Mouse (Mus musculus) forebrain, postnatal 0 days (tissue): ENCODE data around the gene Chst10. TPM values are rescaled to one million over a fixed set of nuclear protein-coding genes. Genes with fewer than 3 reads are reported as not detected.

Experiments used
- ATAC-seq: fragments of 200-750 bp; cut with Nextera tagmentation; 2 replicates; pipeline ENCODE4 v1.8.0; 2017; ENCODE audit warnings: mild to moderate bottlenecking, moderate library complexity
- DNase-seq: peaks from one replicate; pipeline ENCODE4 v3.0.0-alpha.2; 2015
- H3K27ac ChIP-seq: fragments of 300-500 bp; sonication (generic); 2 replicates; pipeline ENCODE4 v1.5.1; 2014; ENCODE audit warnings: low read depth, mild to moderate bottlenecking, antibody characterized with exemption, low read length, moderate library complexity, mixed read lengths
- H3K27me3 ChIP-seq: fragments of 300-500 bp; sonication (generic); 2 replicates; pipeline ENCODE4 v1.6.1; 2014; ENCODE audit warnings: mild to moderate bottlenecking, low read length, mixed read lengths; ENCODE audit not compliant: insufficient read depth
- H3K36me3 ChIP-seq: fragments of 300-500 bp; sonication (generic); 2 replicates; pipeline ENCODE4 v1.6.1; 2014; ENCODE audit warnings: mild to moderate bottlenecking, moderate library complexity; ENCODE audit not compliant: insufficient read depth
- H3K4me1 ChIP-seq: fragments of 300-500 bp; sonication (generic); 2 replicates; pipeline ENCODE4 v1.6.1; 2014; ENCODE audit warnings: antibody characterized with exemption; ENCODE audit not compliant: insufficient read depth
- H3K4me2 ChIP-seq: fragments of 300-500 bp; sonication (generic); 2 replicates; pipeline ENCODE4 v1.6.1; 2014; ENCODE audit warnings: low read depth, mild to moderate bottlenecking, moderate library complexity
- H3K4me3 ChIP-seq: fragments of 300-500 bp; sonication (generic); 2 replicates; pipeline ENCODE4 v1.5.1; 2014; ENCODE audit warnings: low read depth, low read length, mixed read lengths
- H3K9ac ChIP-seq: fragments of 300-500 bp; sonication (generic); 2 replicates; pipeline ENCODE4 v1.6.1; 2014; ENCODE audit warnings: mild to moderate bottlenecking
- H3K9me3 ChIP-seq: fragments of 300-500 bp; sonication (generic); 2 replicates; pipeline ENCODE4 v1.6.1; 2016; ENCODE audit warnings: low read length
- CTCF ChIP-seq: sonication (generic); IDR thresholded peaks from 2 replicates; pipeline ENCODE4 v1.5.1; 2016; ENCODE audit warnings: antibody characterized with exemption, control low read depth, low read depth
- WGBS: fragments of 180-500 bp; shearing (Covaris S2); extraction: QIAGEN DNeasy Blood & Tissue Kit; methylation state at CpG from one replicate; pipeline ENCODE4 v1.1.7; 2014; 5-methylcytosine and 5-hydroxymethylcytosine counted together
- polyA plus RNA-seq: library from polyadenylated mRNA; unstranded; fragments of >200 nt; fragmentation: Nextera tagmentation; extraction: Ambion mirVana; gene quantifications from 2 replicates; pipeline ENCODE4 v1.2.1, GENCODE M21; 2015
- total RNA-seq: library from RNA; depleted of rRNA; stranded (reverse); fragments of >200 nt; gene quantifications from 2 replicates; pipeline ENCODE4 v1.2.3, GENCODE M21; 2014

The Chst10 gene
- total and polyA plus RNA-seq, 2 experiments from 2014 or later, result 71.7 to 79.3 TPM

- Histone ChIP-seq H3K36me3 (peaks cover 63% of the 10 kb centered on the region), H3K4me1 (no peaks in the 10 kb centered on the region), H3K27me3 (no peaks in the 10 kb centered on the region), H3K9ac (no peak overlapping the region), H3K4me2 (no peak overlapping the region), H3K4me3 (no peak overlapping the region), H3K27ac (no peak overlapping the region), H3K9me3 (no peaks in the 10 kb centered on the region)
- no peak for DNase-seq
- no peak for TF ChIP-seq CTCF
- ATAC-seq, result no peak
- WGBS, result 89% methylated on average over 6 of the region's 6 CpGs
Measured at GRCm38 (mm10) chr1:38871834-38872233, 26.1 kb downstream of the Chst10 start.

DNA sequence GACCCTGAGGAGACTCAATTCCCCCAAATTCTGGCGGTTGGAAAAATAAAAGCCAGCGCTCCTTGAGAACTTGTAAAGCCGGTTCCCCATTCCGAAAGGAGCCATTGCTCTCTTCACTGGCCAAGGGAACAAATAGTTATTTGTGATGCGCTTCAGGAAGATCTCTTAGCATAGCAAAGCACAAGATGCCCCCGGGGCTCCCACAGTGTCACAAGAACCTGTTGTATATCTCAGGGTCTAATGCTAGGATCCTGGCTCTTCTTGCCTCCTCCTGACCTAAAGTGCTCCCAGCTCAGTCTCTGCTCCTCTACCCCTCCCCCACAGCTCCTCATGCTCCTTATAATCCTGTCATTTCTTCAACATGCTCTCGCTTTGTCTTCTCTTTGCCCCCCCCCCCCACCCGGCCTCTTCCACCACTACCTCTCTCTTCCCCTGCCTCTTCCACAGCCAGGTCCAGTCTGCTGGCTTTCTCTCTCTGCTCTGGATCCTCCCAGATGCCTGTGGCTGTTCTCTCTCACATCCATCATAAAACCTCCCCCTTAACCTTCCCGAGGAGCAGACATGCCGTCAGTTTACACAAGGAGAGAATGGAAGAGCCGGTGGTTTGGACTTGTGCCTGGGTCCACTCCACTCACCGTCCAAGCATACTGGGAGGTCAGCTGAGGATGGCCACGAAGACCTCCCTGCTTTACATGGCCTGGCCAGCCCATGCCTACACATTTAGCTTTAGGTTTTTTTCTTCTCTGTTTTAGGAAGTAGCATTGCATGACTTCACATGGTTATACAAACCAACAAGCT is 28.4 kb downstream of the Chst10 start:
- TF ChIP-seq CTCF, result no peak
- Histone ChIP-seq H3K9ac (no peak overlapping the region), H3K4me1 (no peaks in the 10 kb centered on the region), H3K36me3 (peaks cover 75% of the 10 kb centered on the region), H3K4me2 (no peak overlapping the region), H3K9me3 (no peaks in the 10 kb centered on the region), H3K27me3 (no peaks in the 10 kb centered on the region), H3K27ac (no peak overlapping the region), H3K4me3 (no peak overlapping the region)
- WGBS, result 65% methylated on average over 13 of the region's 13 CpGs
- DNase-seq, result no peak
- ATAC-seq, result no peak

DNA sequence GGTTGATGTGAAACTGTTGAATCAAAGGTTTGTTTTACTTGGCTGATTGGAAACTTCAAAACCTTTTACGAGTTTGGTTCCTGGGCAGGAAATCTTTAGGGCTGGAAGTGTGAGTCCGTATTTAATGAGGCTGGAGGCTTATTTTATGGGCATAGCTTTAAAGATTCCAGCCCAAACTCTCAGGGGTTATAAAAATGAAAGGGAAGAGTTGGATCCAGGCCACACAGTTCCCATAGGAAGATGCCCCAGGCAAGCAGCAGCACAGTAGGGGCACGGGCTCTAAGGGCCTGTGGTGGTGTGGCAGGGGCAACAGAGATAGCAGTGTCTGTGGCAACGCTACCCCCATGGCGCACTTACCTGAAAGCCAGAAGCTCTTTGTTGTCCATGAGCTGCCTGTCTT is 31.7 kb downstream of the Chst10 start:
- Histone ChIP-seq H3K9ac (no peak overlapping the region), H3K4me1 (no peaks in the 10 kb centered on the region), H3K9me3 (no peaks in the 10 kb centered on the region), H3K27ac (no peak overlapping the region), H3K36me3 (peaks cover 59% of the 10 kb centered on the region), H3K27me3 (no peaks in the 10 kb centered on the region), H3K4me2 (no peak overlapping the region), H3K4me3 (no peak overlapping the region)
- no peak for ATAC-seq
- no peak for TF ChIP-seq CTCF
- WGBS, result 84% methylated on average over 5 of the region's 5 CpGs
- DNase-seq, result no peak

GRCm38 (mm10) chr1:38864341-38864740 is 33.6 kb downstream of the Chst10 start:
- H3K27me3 ChIP-seq, result no peaks in the 10 kb centered on the region
- WGBS, result 83% methylated on average over 9 of the region's 9 CpGs
- H3K9me3 ChIP-seq, result no peaks in the 10 kb centered on the region
- H3K4me2 ChIP-seq, result no peak overlapping the region
- TF ChIP-seq CTCF, result no peak
- H3K36me3 ChIP-seq, result peaks cover 49% of the 10 kb centered on the region
- H3K27ac ChIP-seq, result no peak overlapping the region
- ATAC-seq, result no peak
- no peak overlapping the region for H3K4me3 ChIP-seq
- DNase-seq, result no peak
- H3K9ac ChIP-seq, result no peak overlapping the region
- no peaks in the 10 kb centered on the region for H3K4me1 ChIP-seq

DNA sequence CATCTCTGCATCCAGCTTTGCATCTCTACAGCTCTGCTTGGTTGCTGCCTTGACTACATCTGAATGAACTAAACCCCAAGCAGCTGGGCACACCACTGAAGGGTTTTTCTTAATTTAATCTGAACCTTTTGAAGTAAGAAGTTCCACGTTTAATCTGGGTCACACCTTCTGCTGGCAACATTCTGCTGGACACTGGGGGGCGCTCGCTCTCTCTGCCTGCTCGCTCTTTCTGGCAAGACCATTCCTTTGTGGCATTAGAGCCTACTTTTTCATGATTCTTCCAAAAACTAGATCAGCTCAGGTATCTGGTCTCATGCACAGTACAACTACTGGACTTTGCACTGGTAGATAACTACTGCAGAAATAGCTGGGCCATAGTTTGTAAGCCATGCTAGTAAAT is 35.7 kb downstream of the Chst10 start:
- no peaks in the 10 kb centered on the region for H3K27me3 ChIP-seq
- WGBS, result 13% methylated on average over 4 of the region's 4 CpGs
- H3K4me1 ChIP-seq, result no peaks in the 10 kb centered on the region
- no peak overlapping the region for H3K4me2 ChIP-seq
- no peaks in the 10 kb centered on the region for H3K9me3 ChIP-seq
- H3K9ac ChIP-seq, result no peak overlapping the region
- DNase-seq (peak; percentile 37), ATAC-seq (no peak)
- no peak overlapping the region for H3K4me3 ChIP-seq
- peak; percentile 60 for TF ChIP-seq CTCF
- no peak overlapping the region for H3K27ac ChIP-seq
- peaks cover 34% of the 10 kb centered on the region for H3K36me3 ChIP-seq

GRCm38 (mm10) chr1:38860867-38861524 is 37.0 kb downstream of the Chst10 start:
- no peak overlapping the region for H3K27ac ChIP-seq
- WGBS, result 86% methylated on average over 9 of the region's 9 CpGs
- TF ChIP-seq CTCF, result no peak

GRCm38 (mm10) chr1:38860207-38860606 is 37.8 kb downstream of the Chst10 start:
- Histone ChIP-seq H3K4me1 (no peaks in the 10 kb centered on the region), H3K9me3 (no peaks in the 10 kb centered on the region), H3K36me3 (peaks cover 17% of the 10 kb centered on the region), H3K27ac (no peak overlapping the region), H3K4me2 (no peak overlapping the region), H3K9ac (no peak overlapping the region), H3K27me3 (no peaks in the 10 kb centered on the region), H3K4me3 (no peak overlapping the region)
- 80% methylated on average over 5 of the region's 5 CpGs for WGBS
- DNase-seq (no peak), ATAC-seq (no peak)
- TF ChIP-seq CTCF, result no peak

More at GRCm38 (mm10) chr1:38860867-38861524, 37.0 kb downstream of the Chst10 start:
- Histone ChIP-seq H3K9me3 (no peaks in the 10 kb centered on the region), H3K4me1 (no peaks in the 10 kb centered on the region), H3K36me3 (peaks cover 25% of the 10 kb centered on the region), H3K4me3 (no peak overlapping the region), H3K9ac (no peak overlapping the region), H3K4me2 (no peak overlapping the region), H3K27me3 (no peaks in the 10 kb centered on the region)
- ATAC-seq, result peak; percentile 66
- DNase-seq, result peak; percentile 44
